Mouse (Mus musculus) heart, postnatal 36 days (tissue): ENCODE data around the gene Prom2. TPM values are rescaled to one million over a fixed set of nuclear protein-coding genes. Genes with fewer than 3 reads are reported as not detected.
A peak's percentile ranks its signal among the peaks of the same experiment; 100 is the strongest.

Experiments used
- DNase-seq, 2 experiments: peaks; one replicate each; pipeline ENCODE4 v3.0.0; 2021 to 2022
- intact Hi-C: fragments of 180-260 bp; cut with DNase I; formaldehyde crosslinking; loops from one replicate; pipeline ENCODE4 v1.15.1; 2025
- total RNA-seq, 2 experiments: library from RNA; stranded (reverse); gene quantifications; 2 replicates each; pipeline ENCODE4 v1.2.3; 2021

Gene Prom2
- total RNA-seq, 2 experiments from 2014 or later = 0.81 TPM; not detected in 1

GRCm38 (mm10) chr2:127501061-127501460, 40.2 kb downstream of the Prom2 start:
- DNase-seq = peak; percentile 68 to 70
- intact Hi-C loops = loop anchor here (1.0 to 2.0 kb wide), 2 partner anchors 39 to 138 kb away; partner anchors contain the start of gene Adra2b

- DNase-seq = no peak
- intact Hi-C loops = no loop called here
Measured at GRCm38 (mm10) chr2:127498750-127499149, 42.5 kb downstream of the Prom2 start.

DNA sequence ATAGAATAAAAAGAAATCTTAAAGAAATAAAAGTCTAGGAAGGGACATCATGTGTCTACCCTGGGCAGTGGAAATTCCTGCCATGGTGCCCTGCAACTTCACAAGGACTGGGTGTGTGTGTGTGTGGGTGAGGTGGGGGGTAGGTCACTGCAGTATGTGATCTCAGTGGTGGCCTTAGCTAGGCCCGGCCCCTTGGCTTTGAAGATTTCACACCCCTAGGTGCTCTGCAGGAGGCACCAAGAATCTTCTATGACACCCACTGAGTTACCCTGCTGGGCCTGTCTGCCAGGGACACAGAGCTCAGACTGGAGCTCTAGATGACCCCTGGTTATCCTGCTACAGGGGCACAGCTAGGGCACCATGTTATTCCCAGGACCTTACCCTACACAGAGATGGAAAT, 44.9 kb downstream of the Prom2 start:
- intact Hi-C loops = no loop called here
- DNase-seq = no peak

DNA sequence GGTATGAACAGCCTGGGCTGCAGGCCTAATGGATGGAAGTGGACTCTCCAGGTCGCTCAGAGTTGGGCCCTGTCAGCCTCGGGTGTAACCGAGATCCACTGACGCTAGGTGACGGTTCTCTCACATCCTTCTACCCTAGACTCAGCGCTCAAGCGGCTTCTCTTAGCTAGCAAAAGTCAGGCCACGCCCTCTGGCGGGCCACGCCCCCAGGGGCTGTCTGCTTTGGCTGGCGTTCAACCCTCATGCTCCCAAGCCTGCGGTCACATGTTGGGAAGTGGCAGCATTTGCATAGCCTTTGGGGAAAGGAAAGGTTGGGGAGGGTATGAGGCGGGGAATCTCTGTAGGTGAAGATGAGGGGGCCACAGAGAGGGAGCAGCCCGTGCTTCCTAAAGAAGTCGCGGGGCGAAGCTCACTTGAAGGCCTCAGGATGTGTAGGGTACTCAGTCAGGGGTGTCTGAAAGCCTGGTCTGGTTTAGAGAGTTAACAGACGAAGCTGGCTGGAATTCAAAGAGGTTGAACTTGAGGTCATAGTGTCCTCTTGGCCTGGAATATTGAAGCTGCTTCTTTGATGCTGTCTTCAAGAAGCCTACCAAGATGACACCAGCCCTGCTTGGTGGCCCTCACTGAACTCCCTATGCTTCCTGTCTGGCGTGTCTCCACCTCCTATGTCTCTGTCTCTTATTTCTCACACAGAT, 56.6 kb downstream of the Prom2 start:
- intact Hi-C loops = no loop called here
- peak; percentile 65 to 67 for DNase-seq

GRCm38 (mm10) chr2:127483001-127483400, 58.3 kb downstream of the Prom2 start:
- intact Hi-C loops = no loop called here
- DNase-seq = peak; percentile 34 to 45

GRCm38 (mm10) chr2:127482533-127482911, 58.7 kb downstream of the Prom2 start:
- intact Hi-C loops = no loop called here

GRCm38 (mm10) chr2:127481841-127482532, 59.3 kb downstream of the Prom2 start:
- intact Hi-C loops = no loop called here
- DNase-seq = no peak

More at GRCm38 (mm10) chr2:127482533-127482911, 58.7 kb downstream of the Prom2 start:
- peak; percentile 84 to 86 for DNase-seq

DNA sequence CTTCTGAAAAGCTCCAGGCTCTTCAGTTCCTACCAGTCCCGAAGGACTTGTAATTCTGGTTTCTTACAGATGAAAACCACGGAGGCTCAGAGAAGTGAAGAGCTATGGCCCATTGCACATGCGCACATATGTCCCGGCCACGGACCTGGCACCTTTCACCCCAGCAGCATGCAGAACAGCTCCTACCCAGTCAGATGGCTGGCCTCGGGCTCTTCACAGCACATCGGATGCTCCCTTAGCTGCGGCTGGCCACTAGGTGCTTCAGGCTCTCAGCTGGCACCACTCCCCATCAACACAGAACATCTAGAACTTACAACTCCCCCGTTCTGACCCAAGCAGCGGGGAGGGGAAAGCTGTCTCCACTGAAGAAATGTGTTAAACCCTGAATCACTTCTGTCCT, 61.5 kb downstream of the Prom2 start:
- intact Hi-C loops = no loop called here
- no peak for DNase-seq

DNA sequence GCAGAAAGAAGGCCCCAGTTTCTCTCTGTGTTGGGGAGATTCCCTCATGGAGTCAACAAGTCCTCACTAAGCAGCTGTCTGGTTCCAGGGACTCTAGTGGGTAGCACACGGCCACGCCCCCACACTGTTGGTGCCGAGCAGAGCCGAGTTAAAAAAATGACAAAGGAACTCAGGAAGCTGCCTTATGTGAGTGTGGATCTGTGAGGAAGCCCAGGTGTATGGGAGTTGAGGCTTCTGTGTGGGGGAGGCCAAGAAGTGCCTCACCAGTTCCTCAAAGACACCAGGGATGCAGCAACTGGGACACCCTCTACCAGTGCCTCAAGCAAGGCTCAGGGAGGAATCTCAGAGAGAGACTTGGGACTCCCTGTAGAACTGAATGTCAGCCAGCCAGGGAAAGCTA, 62.1 kb downstream of the Prom2 start:
- intact Hi-C loops = no loop called here
- DNase-seq = no peak

Other genes starting within 250 kb of the Prom2 start
- under 1 TPM; 0.36 to 0.38 TPM for gene Dusp2, start 205.3 kb downstream of the Prom2 start, total RNA-seq
- not detected for gene Astl, start 202.8 kb downstream of the Prom2 start, total RNA-seq
- 1 to 10 TPM in 1 of 2 experiments, under 1 TPM in 1; 0.80 to 1.2 TPM for gene Adra2b, start 178.3 kb downstream of the Prom2 start, total RNA-seq
- gene Gpat2, start 116.3 kb downstream of the Prom2 start, total RNA-seq = not detected
- 10 to 100 TPM; 34.1 to 44.3 TPM for gene Fahd2a, start 96.9 kb downstream of the Prom2 start, total RNA-seq
- 1 to 10 TPM in 1 of 2 experiments, under 1 TPM in 1; 0.94 to 1.9 TPM for gene Kcnip3, start 19.4 kb downstream of the Prom2 start, total RNA-seq
- gene Zfp661, start 45.6 kb upstream of the Prom2 start, total RNA-seq = 1 to 10 TPM; 1.3 to 1.6 TPM
- 10 to 100 TPM; 95.9 to 98.5 TPM for gene Mrps5, start 45.8 kb upstream of the Prom2 start, total RNA-seq
- gene Mal, start 115.2 kb upstream of the Prom2 start, total RNA-seq = 1 to 10 TPM; 5.4 to 9.3 TPM
- gene Mall, start 188.5 kb upstream of the Prom2 start, total RNA-seq = 1 to 10 TPM; 7.0 to 7.1 TPM
- 1 to 10 TPM; 7.6 to 9.0 TPM for gene Nphp1, start 247.4 kb upstream of the Prom2 start, total RNA-seq